Mouse (Mus musculus) liver, embryonic 14.5 days (tissue): ENCODE measurements around the gene Fuca1.
A peak's percentile ranks its signal among the peaks of the same experiment; 100 is the strongest.

Experiments used
- CTCF ChIP-seq: IDR thresholded peaks from 2 replicates; pipeline ENCODE4 v1.5.1; 2016; ENCODE audit warnings: antibody characterized with exemption, low read depth, control low read depth
- EP300 ChIP-seq: IDR thresholded peaks from 2 replicates; pipeline ENCODE4 v1.6.1; 2016; ENCODE audit warnings: antibody characterized with exemption, low read depth

DNA sequence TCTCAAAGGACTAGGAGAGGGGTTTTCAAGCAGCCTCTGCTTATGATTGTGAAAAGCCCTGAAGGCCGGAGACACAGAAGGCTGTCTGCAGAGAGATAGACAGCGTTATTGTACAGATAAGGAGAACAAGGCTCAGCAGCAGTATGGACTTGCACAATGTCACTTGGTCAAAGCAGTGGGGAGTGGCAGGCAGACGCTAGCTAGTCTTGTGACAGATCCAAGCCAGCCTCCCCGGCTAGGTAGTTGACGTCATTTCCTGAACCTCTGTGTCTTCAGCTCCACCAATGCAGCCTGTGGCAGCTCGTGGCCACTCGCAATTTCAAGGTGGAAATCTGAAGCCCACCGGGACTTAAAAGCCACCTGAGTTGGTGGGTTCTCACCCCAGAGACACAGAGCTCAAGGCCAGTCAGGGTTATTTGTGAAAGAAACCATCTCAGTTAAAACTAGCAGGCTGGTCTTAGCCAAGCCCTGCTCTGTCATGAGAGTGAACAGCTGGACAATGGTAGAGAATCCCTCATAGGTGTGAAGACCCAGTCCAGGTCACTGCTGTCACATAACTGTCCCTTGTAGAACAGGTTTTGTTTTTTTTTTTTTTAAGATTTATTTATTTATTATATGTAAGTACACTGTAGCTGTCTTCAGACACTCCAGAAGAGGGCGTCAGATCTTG, 22.0 kb upstream of the Fuca1 start:
- TF ChIP-seq CTCF, result no peak
- TF ChIP-seq EP300, result peak; percentile 41; the same call in 1 of the 2 replicates
